Mouse (Mus musculus) lung, postnatal 0 days (tissue): ENCODE data around the gene Gas2l2.

Experiments used
- CTCF ChIP-seq: IDR thresholded peaks from 2 replicates; pipeline ENCODE4 v1.5.1; 2016; ENCODE audit warnings: antibody characterized with exemption, mild to moderate bottlenecking
- EP300 ChIP-seq: IDR thresholded peaks from 2 replicates; pipeline ENCODE4 v1.6.1; 2016; ENCODE audit warnings: antibody characterized with exemption, mild to moderate bottlenecking, control low read depth

- TF ChIP-seq EP300 (no peak), CTCF (no peak)
Measured at GRCm38 (mm10) chr11:83403787-83404186, 25.5 kb downstream of the Gas2l2 start.
